Mouse (Mus musculus): ENCODE measurements around the gene Stpg3. TPM values are rescaled to one million over a fixed set of nuclear protein-coding genes. Genes with fewer than 3 reads are reported as not detected.
A peak's percentile ranks its signal among the peaks of the same experiment; 100 is the strongest.

Gene Stpg3
- polyA plus RNA-seq, 1 experiment from 2014 or later, result 0.11 TPM

DNA sequence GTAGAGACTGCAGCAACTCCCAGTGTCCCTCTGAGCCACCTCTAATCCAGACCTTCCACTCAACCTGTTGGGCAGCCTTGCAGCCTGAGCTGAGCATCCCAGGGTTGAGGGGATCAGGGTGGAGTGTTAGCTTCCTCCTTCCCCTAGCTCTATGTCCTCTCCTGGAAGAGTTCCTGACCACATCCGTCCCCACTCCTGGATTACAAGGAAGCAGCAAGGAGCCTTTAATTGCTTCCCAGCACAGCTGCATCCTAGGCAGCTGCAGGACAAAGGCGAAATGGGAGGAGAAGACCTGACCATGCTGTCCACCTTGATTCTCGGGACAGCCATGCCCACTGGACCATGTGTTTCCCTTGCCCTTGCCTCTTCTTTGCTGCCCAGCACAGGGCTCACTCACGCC, 37.4 kb downstream of the Stpg3 start:
- peaks cover 44% of the 10 kb centered on the region for H3K27me3 ChIP-seq
- no peak for ATAC-seq (ENCODE audit: low FRiP score, low read depth)
- no peak overlapping the region for H3K9ac ChIP-seq
- H3K4me2 ChIP-seq (replicated peaks), result peak overlapping the region; percentile 35
- H3K36me3 ChIP-seq, result no peaks in the 10 kb centered on the region
- H3K27ac ChIP-seq, result peak overlapping the region; percentile 28
- no peak overlapping the region for H3K4me3 ChIP-seq
- WGBS, result 17% methylated on average over 4 of the region's 4 CpGs
- peaks cover 57% of the 10 kb centered on the region for H3K4me1 ChIP-seq
- no peaks in the 10 kb centered on the region for H3K9me3 ChIP-seq

- H3K4me3 ChIP-seq, result no peak overlapping the region
- no peaks in the 10 kb centered on the region for H3K36me3 ChIP-seq
- WGBS, result 36% methylated on average over 6 of the region's 6 CpGs
- no peak for ATAC-seq (ENCODE audit: low FRiP score, low read depth)
- H3K9me3 ChIP-seq, result no peaks in the 10 kb centered on the region
- peaks cover 39% of the 10 kb centered on the region for H3K27me3 ChIP-seq
- no peak overlapping the region for H3K4me2 ChIP-seq (replicated peaks)
- peak overlapping the region; percentile 28 for H3K27ac ChIP-seq
- peaks cover 55% of the 10 kb centered on the region for H3K4me1 ChIP-seq
- no peak overlapping the region for H3K9ac ChIP-seq
Observed at GRCm38 (mm10) chr2:25176573-25176972, 37.9 kb downstream of the Stpg3 start.

- no peaks in the 10 kb centered on the region for H3K36me3 ChIP-seq
- H3K4me3 ChIP-seq, result no peak overlapping the region
- H3K9ac ChIP-seq, result no peak overlapping the region
- peaks cover 30% of the 10 kb centered on the region for H3K27me3 ChIP-seq
- no peak for ATAC-seq (ENCODE audit: low FRiP score, low read depth)
- H3K27ac ChIP-seq, result no peak overlapping the region
- no peak overlapping the region for H3K4me2 ChIP-seq (replicated peaks)
- no peaks in the 10 kb centered on the region for H3K9me3 ChIP-seq
- WGBS, result 73% methylated on average over 4 of the region's 4 CpGs
- peaks cover 46% of the 10 kb centered on the region for H3K4me1 ChIP-seq
Observed at GRCm38 (mm10) chr2:25175690-25176078, 38.8 kb downstream of the Stpg3 start.

- peaks cover 45% of the 10 kb centered on the region for H3K4me1 ChIP-seq
- WGBS, result 50% methylated on average over 7 of the region's 7 CpGs
- H3K27me3 ChIP-seq, result peaks cover 24% of the 10 kb centered on the region
Observed at GRCm38 (mm10) chr2:25174866-25175689, 39.4 kb downstream of the Stpg3 start.

DNA sequence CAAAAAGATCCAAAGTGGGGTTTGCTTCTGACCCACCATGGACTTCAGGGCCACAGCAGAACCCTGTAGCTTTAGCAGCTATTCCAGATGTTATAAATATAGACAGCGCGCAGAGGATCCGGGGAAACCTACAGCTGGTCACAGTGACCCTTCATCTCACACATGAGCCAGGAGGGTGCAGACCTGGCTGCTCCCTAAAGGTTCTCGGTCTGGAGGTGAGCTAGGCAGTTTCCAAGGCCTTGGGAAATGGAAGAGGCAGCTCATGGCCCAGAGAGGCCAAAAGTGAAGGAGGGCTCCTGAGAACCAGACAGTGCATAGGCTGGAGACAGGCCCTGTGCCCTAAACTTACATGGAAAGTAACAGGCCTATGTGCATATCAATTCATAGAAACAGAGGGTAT, 40.6 kb downstream of the Stpg3 start:
- H3K27ac ChIP-seq, result no peak overlapping the region
- H3K4me1 ChIP-seq, result peaks cover 33% of the 10 kb centered on the region
- no peak overlapping the region for H3K9ac ChIP-seq
- no peak for ATAC-seq (ENCODE audit: low FRiP score, low read depth)
- no peaks in the 10 kb centered on the region for H3K9me3 ChIP-seq
- H3K4me3 ChIP-seq, result no peak overlapping the region
- WGBS, result 88% methylated on average over 4 of the region's 4 CpGs
- peaks cover 12% of the 10 kb centered on the region for H3K27me3 ChIP-seq
- no peak overlapping the region for H3K4me2 ChIP-seq (replicated peaks)
- H3K36me3 ChIP-seq, result no peaks in the 10 kb centered on the region

More at GRCm38 (mm10) chr2:25174866-25175689, 39.4 kb downstream of the Stpg3 start:
- no peaks in the 10 kb centered on the region for H3K36me3 ChIP-seq
- no peak overlapping the region for H3K4me3 ChIP-seq
- no peak for ATAC-seq (ENCODE audit: low FRiP score, low read depth)
- H3K9ac ChIP-seq, result no peak overlapping the region
- H3K4me2 ChIP-seq (replicated peaks), result no peak overlapping the region
- H3K9me3 ChIP-seq, result no peaks in the 10 kb centered on the region
- no peak overlapping the region for H3K27ac ChIP-seq

GRCm38 (mm10) chr2:25172629-25173028, 41.8 kb downstream of the Stpg3 start:
- WGBS, result 63% methylated on average over 8 of the region's 8 CpGs
- H3K9ac ChIP-seq, result no peak overlapping the region
- ATAC-seq (ENCODE audit: low FRiP score, low read depth), result no peak
- no peak overlapping the region for H3K27ac ChIP-seq
- H3K9me3 ChIP-seq, result no peaks in the 10 kb centered on the region
- H3K27me3 ChIP-seq, result 0 out of 2 replicates have a peak, but pooled peaks cover 3% of the 10 kb centered on the region
- H3K36me3 ChIP-seq, result no peaks in the 10 kb centered on the region
- H3K4me1 ChIP-seq, result peaks cover 30% of the 10 kb centered on the region
- H3K4me2 ChIP-seq (replicated peaks), result no peak overlapping the region
- H3K4me3 ChIP-seq, result no peak overlapping the region

DNA sequence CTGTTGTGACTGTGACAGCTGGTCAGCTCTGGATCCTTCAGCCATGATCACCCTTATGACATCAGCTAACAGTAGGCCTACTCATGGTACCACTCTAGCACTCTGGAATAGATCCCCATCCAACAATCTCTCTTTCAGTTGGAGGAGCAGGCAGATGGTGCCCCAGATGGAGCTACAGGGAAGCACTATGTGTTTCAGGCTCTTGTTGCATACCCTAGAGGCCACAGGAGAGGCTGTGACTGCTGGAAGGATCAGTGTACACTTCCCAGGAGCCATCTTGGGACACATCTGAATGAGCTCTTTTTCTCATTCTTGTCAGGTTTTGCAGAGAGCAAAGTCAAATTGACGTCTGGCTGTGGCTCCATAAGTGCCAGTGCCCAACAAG, 42.7 kb downstream of the Stpg3 start:
- Histone ChIP-seq H3K9ac (no peak overlapping the region), H3K27ac (no peak overlapping the region), H3K9me3 (no peaks in the 10 kb centered on the region), H3K4me2 (replicated peaks) (no peak overlapping the region), H3K4me3 (no peak overlapping the region), H3K4me1 (peaks cover 24% of the 10 kb centered on the region), H3K36me3 (no peaks in the 10 kb centered on the region), H3K27me3 (0 out of 2 replicates have a peak, but pooled peaks cover under 1% of the 10 kb centered on the region)
- 69% methylated on average over 1 of the region's 1 CpGs for WGBS
- ATAC-seq (ENCODE audit: low FRiP score, low read depth), result no peak

- Histone ChIP-seq H3K9me3 (no peaks in the 10 kb centered on the region), H3K4me2 (replicated peaks) (no peak overlapping the region), H3K27ac (no peak overlapping the region), H3K27me3 (no peaks in the 10 kb centered on the region), H3K4me1 (peaks cover 19% of the 10 kb centered on the region), H3K9ac (no peak overlapping the region), H3K4me3 (no peak overlapping the region), H3K36me3 (no peaks in the 10 kb centered on the region)
- WGBS, result 72% methylated on average over 6 of the region's 6 CpGs
- ATAC-seq (ENCODE audit: low FRiP score, low read depth), result no peak
Observed at GRCm38 (mm10) chr2:25171101-25171768, 43.2 kb downstream of the Stpg3 start.

GRCm38 (mm10) chr2:25170326-25171100, 43.9 kb downstream of the Stpg3 start:
- no peak overlapping the region for H3K27ac ChIP-seq
- H3K4me3 ChIP-seq, result no peak overlapping the region
- WGBS, result 52% methylated on average over 10 of the region's 10 CpGs
- ATAC-seq (ENCODE audit: low FRiP score, low read depth), result no peak
- H3K9ac ChIP-seq, result no peak overlapping the region
- no peaks in the 10 kb centered on the region for H3K36me3 ChIP-seq
- H3K4me2 ChIP-seq (replicated peaks), result no peak overlapping the region
- H3K4me1 ChIP-seq, result peaks cover 17% of the 10 kb centered on the region
- H3K9me3 ChIP-seq, result no peaks in the 10 kb centered on the region
- H3K27me3 ChIP-seq, result no peaks in the 10 kb centered on the region

DNA sequence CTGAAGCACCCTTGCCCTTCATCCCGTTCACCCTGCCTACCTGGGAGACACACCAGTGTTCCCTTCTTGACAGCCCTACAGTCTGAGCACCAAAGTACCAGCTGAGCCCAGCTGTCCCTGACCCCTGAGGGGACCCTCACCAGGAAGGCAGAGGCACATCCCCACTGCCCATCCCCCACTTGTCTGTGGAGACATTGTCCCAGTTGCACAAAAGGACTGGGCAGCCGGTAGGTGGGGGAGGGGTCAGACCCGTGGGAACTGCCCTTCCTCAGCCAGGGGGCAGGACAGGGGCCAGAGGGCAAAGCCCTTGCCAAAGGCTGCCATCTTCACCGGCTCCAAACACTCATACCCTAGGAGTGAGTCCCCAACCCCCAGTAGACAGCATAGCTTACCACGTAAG, 44.7 kb downstream of the Stpg3 start:
- Histone ChIP-seq H3K9me3 (no peaks in the 10 kb centered on the region), H3K4me1 (peaks cover 17% of the 10 kb centered on the region), H3K27ac (no peak overlapping the region), H3K4me2 (replicated peaks) (no peak overlapping the region), H3K4me3 (no peak overlapping the region), H3K36me3 (no peaks in the 10 kb centered on the region), H3K27me3 (no peaks in the 10 kb centered on the region), H3K9ac (no peak overlapping the region)
- 35% methylated on average over 5 of the region's 5 CpGs for WGBS
- ATAC-seq (ENCODE audit: low FRiP score, low read depth), result no peak

GRCm38 (mm10) chr2:25168665-25168978, 45.8 kb downstream of the Stpg3 start:
- peaks cover 23% of the 10 kb centered on the region for H3K4me1 ChIP-seq
- peak overlapping the region; percentile 66; the same call in 1 of the 2 replicates for H3K9ac ChIP-seq
- no peaks in the 10 kb centered on the region for H3K9me3 ChIP-seq
- H3K36me3 ChIP-seq, result no peaks in the 10 kb centered on the region
- H3K4me2 ChIP-seq (replicated peaks), result peak overlapping the region; percentile 87
- no peaks in the 10 kb centered on the region for H3K27me3 ChIP-seq
- WGBS, result 14% methylated on average over 2 of the region's 2 CpGs
- 0 out of 2 replicates have a peak overlapping the region, but pooled peaks have one; percentile 0 for H3K27ac ChIP-seq
- ATAC-seq (ENCODE audit: low FRiP score, low read depth), result no peak
- peak overlapping the region; percentile 53 for H3K4me3 ChIP-seq

Data from limb, embryonic 13.5 days (tissue).